Mouse (Mus musculus): ENCODE data around the gene Gnai2.

DNA sequence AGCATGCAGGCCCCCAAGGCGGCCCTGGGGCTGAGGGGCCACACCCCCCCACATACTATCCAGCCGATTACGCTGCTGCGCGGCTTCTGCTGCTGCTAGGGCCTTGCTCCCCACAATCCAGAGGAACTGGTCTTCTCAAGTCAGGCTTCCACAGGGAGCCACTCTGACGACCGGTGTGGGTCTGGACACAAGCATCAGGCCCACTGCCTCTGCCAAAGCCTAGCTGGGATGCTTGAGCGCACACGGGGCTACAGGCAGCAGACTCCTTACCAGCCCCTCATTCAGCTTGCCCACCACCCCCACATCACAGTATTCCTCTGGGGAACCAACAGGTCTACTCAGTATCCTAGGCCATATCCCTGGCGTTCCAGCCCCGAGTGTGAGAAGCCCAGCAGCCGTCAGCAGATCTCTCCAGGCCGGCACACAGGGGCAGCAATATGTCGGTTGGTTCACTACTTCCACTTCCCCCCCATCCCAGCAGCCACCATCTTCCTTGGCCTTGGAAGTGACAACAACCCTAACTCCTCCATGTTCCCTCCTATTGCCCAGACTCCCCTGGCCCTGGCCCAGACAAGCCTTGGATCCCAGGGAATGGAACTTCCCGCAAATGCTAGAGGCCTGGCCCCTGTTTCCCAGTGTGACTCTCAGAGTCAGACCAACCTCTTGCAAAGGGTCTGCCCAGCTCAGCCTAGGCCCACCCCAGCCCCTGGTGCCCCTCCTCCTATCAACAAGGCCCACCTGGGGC is 1.3 kb downstream of the Gnai2 start:
- TF ChIP-seq POLR2A (IDR thresholded peaks at IDR 0.05; ENCODE audit: insufficient read length, low read depth), result no peak
- no peak for TF ChIP-seq E2F4 (IDR thresholded peaks at IDR 0.05; ENCODE audit: insufficient read depth)
- no peak for TF ChIP-seq MAX (IDR thresholded peaks at IDR 0.05; ENCODE audit: low read depth)
- no peak for TF ChIP-seq MYOD1 (IDR thresholded peaks at IDR 0.05; ENCODE audit: control insufficient read depth in 1 of 3, insufficient read length in 2 of 3, low read depth in 2 of 3)
- TF ChIP-seq TCF12 (IDR thresholded peaks at IDR 0.05; ENCODE audit: insufficient read depth, poor library complexity, severe bottlenecking), result no peak
- no peak for TF ChIP-seq USF1 (IDR thresholded peaks at IDR 0.05; ENCODE audit: low read depth)
- no peak for TF ChIP-seq SRF (IDR thresholded peaks at IDR 0.05; ENCODE audit: control insufficient read depth, insufficient read length, low read depth)
- TF ChIP-seq CEBPB (IDR thresholded peaks at IDR 0.05; ENCODE audit: insufficient read depth, poor library complexity, severe bottlenecking), result no peak
- TF ChIP-seq MYOG (IDR thresholded peaks at IDR 0.05; ENCODE audit: control insufficient read depth in 1 of 3, insufficient read depth in 1 of 3, insufficient read length in 2 of 3, low read depth in 2 of 3), result no peak
- no peak for TF ChIP-seq REST (IDR thresholded peaks at IDR 0.05; ENCODE audit: insufficient read depth, insufficient read length)
- TF ChIP-seq POLR2AphosphoS2 (IDR thresholded peaks at IDR 0.05; ENCODE audit: insufficient read length, low read depth), result peak; percentile 44
- TF ChIP-seq TCF3 (IDR thresholded peaks at IDR 0.05; ENCODE audit: insufficient read length, low read depth), result no peak

All from myocyte (in vitro differentiated cells).